8 mouse cellular contexts compared by ENCODE assay signal in the genomic region with DNA sequence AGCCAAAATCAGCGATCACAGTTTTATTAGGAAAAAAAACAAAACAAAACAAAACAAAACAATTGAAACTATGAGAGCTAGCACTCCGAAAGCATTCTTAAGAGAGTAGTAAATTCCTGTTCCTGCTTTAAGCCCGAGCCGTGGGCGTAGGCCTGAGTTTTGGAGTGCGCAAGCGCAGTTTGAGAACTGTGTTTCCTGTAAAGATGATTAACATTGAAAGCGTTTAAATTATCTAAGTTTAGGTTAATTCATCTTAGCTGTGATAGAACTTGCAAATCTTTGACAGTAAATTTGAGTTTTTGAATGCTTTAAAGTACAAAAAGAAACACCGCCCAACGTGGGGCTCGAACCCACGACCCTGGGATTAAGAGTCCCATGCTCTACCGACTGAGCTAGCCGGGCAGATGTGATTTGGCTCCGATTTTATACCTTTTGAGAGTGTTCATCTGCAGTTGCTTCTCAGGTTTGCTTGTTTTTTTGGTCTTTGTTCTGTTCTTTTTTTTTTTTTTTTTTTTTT. TPM values are rescaled to one million over a fixed set of nuclear protein-coding genes. Genes with fewer than 3 reads are reported as not detected.
DNase-seq lines count a peak whose midpoint lies in the region; ATAC-seq lines count a peak whose summit lies in the region.

No protein-coding gene starts in this region.

- no peaks in the 10 kb centered on the region for H3K27me3 ChIP-seq in hindbrain, embryonic 13.5 days

- peak overlapping the region; percentile 93 for H3K27ac ChIP-seq in hindbrain, embryonic 13.5 days

- H3K36me3 ChIP-seq in hindbrain, embryonic 13.5 days: peaks cover 6% of the 10 kb centered on the region

- peak overlapping the region; percentile 65 for H3K4me2 ChIP-seq in hindbrain, embryonic 13.5 days

- peak; percentile 65 for ATAC-seq in hindbrain, embryonic 13.5 days (ENCODE audit: low FRiP score)

- H3K9ac ChIP-seq in hindbrain, embryonic 13.5 days: peak overlapping the region; percentile 82

- H3K4me1 ChIP-seq in hindbrain, embryonic 13.5 days (replicated peaks): peaks cover 7% of the 10 kb centered on the region; the same call in 1 of the 2 replicates

- peak overlapping the region; percentile 64 for H3K4me3 ChIP-seq in hindbrain, embryonic 13.5 days

- peak; percentile 84 for DNase-seq in R1 (ENCODE audit: low read depth, low spot score)
- DNase-seq in cerebellum, postnatal 14 days: peak; percentile 92 to 93
- DNase-seq in frontal cortex, postnatal 14 days (ENCODE audit: low spot score in 2 of 2): peak; percentile 82 to 89
- DNase-seq in layer of hippocampus, postnatal 14 days (ENCODE audit: low spot score in 2 of 2): peak; percentile 91 to 94
- peak; percentile 92 for DNase-seq in lung, postnatal 10 days
- peak; percentile 86 for DNase-seq in ovary, postnatal 14 days (ENCODE audit: low spot score)
- peak; percentile 89 for DNase-seq in thymus, postnatal 14 days

- H3K9me3 ChIP-seq in hindbrain, embryonic 13.5 days: no peaks in the 10 kb centered on the region

- under 1% methylated on average over 15 of the region's 15 CpGs for WGBS in hindbrain, embryonic 13.5 days

RNA-seq across cellular contexts. Expression of a gene that starts 5.6 kb away (rescaled TPM):
- 599 and 600 TPM in 2 replicates for polyA plus RNA-seq in hindbrain, embryonic 13.5 days (2015; fragmentation: Nextera tagmentation; extraction: Ambion mirVana)
- 100 to 1,000 TPM; 232 TPM for total RNA-seq in layer of hippocampus, postnatal 14 days (2021)

RNA-seq across cellular contexts. Expression of a gene that starts 31.2 kb away (rescaled TPM):
- polyA plus RNA-seq in hindbrain, embryonic 13.5 days (2015; fragmentation: Nextera tagmentation; extraction: Ambion mirVana): 216 TPM in 2 replicates
- 100 to 1,000 TPM; 168 to 172 TPM for total RNA-seq in layer of hippocampus, postnatal 14 days (2021)

RNA-seq across cellular contexts. Expression of a gene that starts 46.9 kb away (rescaled TPM):
- polyA plus RNA-seq in hindbrain, embryonic 13.5 days (2015; fragmentation: Nextera tagmentation; extraction: Ambion mirVana): 41.2 and 41.3 TPM in 2 replicates
- total RNA-seq in layer of hippocampus, postnatal 14 days (2021): 10 to 100 TPM; 32.6 to 35.8 TPM

Comparison
In these comparisons a context has a peak if more than half of its experiments do, and no peak if none do; other contexts are left out.
1. Peak in every context shown above with its lines: DNase-seq, ATAC-seq, H3K4me3 ChIP-seq and H3K27ac ChIP-seq.